Comparison of ENCODE assay signal across 19 mouse cellular contexts in genomic region chr17:5878878-5879277, GRCm38 (mm10).
"Had no signal": no experiment of that assay in that cellular context is flagged by ENCODE, and none has a peak within 500 bp of the region (broad histone marks: within the 10 kb centered on the region; RNA-seq: fewer than 3 reads in every experiment).

No protein-coding gene starts in this region.

- DNase-seq: liver, embryonic 13.5 days; liver, postnatal 0 days; lung, adult 2 months; lung, postnatal 14 days; lung, postnatal 36 days; retina, postnatal 1 day; right cerebral cortex, adult 18-20 months; right cerebral cortex, postnatal 25 days; right cerebral cortex, postnatal 4 days; spleen, adult 18-20 months; thymus, adult 18-20 months; thymus, postnatal 14 days; thymus, postnatal 36 days had no signal

- H3K27me3 ChIP-seq: liver, embryonic 13.5 days; liver, embryonic 15.5 days; lung, embryonic 15.5 days; midbrain, embryonic 13.5 days; midbrain, embryonic 15.5 days; neural tube, embryonic 13.5 days had no signal

- H3K9me3 ChIP-seq: liver, embryonic 13.5 days; liver, embryonic 15.5 days; lung, embryonic 15.5 days; midbrain, embryonic 13.5 days; midbrain, embryonic 15.5 days; neural tube, embryonic 13.5 days had no signal

- H3K4me3 ChIP-seq: liver, embryonic 13.5 days; liver, embryonic 15.5 days; lung, embryonic 15.5 days; midbrain, embryonic 13.5 days; midbrain, embryonic 15.5 days; neural tube, embryonic 13.5 days had no signal

- H3K4me1 ChIP-seq: midbrain, embryonic 13.5 days; midbrain, embryonic 15.5 days; neural tube, embryonic 13.5 days had no signal

- H3K36me3 ChIP-seq: liver, embryonic 13.5 days; liver, embryonic 15.5 days; lung, embryonic 15.5 days; midbrain, embryonic 13.5 days; midbrain, embryonic 15.5 days; neural tube, embryonic 13.5 days had no signal

- ATAC-seq: liver, postnatal 0 days; lung, postnatal 0 days; midbrain, embryonic 13.5 days; midbrain, embryonic 15.5 days had no signal
